Mouse (Mus musculus): Measurements from ENCODE around the gene Micall2.
"Not testable (repeated sequence)": the region's sequence is repeated elsewhere in the genome, so short reads cannot be mapped to it uniquely, and the experiment has no call there.

Micall2 gene

DNA sequence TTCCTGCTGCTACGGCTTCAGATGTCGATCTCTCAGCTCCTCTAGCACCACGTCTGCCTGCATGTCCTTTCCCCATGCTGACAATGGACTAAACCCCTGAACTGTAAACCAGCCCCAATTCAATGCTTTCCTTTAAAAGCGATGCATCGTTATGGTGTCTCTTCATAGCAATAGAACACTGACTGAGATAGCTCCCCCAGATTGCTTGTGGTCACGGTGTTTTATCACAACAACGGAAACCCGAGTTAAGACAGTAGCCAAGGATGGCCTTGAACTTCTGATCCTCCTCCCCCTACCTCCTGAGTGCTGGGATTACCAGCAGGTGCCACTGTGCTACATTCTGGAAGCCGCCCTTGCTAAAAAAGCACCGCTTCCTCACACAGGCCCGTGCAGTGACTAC, 8.9 kb downstream of the Micall2 start:
- no peak for DNase-seq

DNA sequence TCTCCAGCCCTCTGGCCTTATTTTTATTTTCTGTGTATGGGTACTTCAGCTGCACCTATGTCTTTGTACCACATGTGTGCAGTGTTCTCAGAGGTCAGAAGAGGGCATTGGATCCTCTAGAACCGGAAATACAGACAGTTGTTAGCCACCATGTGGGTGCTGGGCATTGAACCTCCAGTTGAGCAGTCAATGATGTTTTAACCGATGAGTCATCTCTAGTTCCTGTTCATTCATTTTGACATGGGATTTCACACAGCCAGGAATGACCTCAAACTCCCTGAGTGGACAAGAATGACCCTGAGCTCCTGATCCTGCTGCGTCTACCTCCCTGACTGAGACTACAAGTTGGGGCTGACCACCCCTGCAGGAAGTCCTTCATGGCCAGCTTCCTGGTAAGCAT, 9.9 kb downstream of the Micall2 start:
- no peak for DNase-seq

DNA sequence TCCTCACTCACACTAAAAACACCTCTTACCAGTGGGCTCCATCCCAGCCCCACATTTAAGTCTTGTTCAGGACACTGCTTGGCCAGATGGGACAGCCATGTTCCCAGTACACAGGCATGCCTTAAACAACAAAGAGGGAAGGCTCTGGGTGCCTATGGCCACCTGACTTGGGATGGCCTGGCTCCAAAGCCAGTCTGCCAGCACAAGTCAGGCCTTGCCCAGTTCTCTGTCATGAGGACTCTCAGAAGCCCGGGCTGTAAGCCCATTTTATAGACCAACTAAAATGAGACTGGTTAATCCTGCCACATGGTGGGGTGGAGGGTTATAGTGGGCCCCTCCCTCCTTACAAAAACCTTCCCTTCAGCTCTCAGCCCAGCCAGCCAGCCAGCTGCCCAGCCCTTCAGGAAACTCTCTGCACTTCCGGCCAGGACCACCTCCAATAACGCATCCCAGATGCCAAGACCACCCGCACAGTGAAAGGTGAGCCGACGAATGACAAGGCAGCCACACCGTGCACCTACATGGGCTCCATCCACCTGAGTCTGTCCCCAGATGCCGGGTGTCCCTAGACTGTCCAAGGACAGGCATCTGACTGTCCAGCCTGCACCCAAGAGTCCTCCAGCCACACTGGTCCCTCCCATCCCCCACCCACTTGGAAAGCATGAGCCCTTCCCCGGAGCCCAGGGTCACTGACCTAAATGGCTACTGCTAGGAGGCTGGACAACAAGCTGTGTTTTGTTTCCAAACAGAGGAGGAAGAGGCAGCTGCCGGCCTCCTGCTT, 11.6 kb downstream of the Micall2 start:
- no peak for DNase-seq

DNA sequence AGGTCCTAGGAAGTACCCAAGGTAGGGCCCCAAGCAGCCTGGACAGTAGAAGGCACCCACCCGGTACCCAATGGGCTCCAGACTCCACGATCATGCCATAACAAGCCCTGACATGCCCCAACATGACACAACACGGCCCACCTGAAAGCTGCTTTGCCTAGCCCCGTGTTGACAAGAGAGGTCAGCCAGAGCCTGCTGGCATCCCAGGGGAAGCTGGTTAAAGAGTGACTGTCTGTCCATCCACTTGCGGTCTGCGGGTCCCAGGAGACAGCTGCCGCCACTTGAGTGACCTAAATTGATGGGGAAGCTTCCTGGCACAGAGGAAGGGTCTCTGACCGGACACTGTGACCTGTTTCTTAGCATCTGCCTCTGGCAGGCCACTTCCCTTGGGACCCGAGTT, 13.0 kb downstream of the Micall2 start:
- DNase-seq: no peak

DNA sequence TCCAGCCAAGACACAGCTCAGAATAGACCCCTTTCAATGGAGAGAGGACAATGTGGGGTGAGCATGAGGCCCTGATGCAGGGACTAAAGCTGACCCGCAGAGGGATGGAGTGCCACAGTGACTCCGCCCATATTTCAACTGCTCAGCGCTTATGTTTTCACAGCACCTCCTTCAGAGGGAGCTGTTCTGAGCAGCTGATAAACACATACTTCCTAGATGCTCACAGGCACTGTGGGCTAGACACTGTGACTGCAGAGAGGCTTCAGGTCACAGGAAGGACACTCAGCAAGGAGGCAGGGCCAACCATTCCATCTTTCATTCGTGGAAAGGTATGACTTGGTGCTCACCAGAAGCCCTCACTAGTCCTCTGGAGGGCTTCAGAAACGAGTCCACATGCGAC, 13.4 kb downstream of the Micall2 start:
- no peak for DNase-seq

DNA sequence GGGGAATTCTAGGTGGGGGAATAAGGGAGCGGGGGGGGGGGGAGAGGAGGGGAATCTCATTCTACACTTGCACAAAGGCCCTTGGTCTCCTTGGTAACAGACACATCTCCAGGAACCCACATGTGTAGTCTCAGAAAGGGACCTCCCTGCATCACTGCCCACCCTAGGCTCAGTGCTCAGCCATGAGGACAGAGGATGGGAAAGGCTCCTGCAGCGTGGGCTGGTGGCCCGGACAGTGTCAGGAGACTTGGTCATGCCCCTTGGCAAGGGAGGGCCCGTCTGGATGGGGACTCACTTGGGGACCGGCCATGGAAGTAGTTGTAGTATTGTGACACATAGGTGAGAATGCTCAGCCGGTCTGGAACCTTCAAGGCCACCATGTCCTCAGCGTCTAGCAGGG, 17.2 kb downstream of the Micall2 start:
- no peak for DNase-seq

DNA sequence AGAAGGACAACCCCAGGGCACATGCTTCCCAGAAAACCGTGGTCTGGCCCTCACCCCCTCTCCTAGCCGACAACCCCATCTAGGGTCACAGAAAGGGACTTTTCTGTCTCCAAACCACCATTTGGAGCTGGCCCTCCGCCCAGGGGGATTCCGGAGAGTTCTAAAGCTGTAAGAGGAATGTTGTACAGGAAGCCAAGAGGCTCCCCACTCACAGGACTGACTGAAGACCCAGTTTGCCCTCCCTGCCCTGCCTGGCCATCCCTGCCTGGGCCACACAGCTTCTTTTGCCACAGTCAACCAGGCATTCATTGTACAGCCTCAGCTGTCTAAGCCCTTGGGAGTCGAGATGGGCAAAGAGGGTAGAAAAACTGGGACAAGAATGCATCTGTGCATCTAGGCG, 17.6 kb downstream of the Micall2 start:
- DNase-seq: no peak

DNA sequence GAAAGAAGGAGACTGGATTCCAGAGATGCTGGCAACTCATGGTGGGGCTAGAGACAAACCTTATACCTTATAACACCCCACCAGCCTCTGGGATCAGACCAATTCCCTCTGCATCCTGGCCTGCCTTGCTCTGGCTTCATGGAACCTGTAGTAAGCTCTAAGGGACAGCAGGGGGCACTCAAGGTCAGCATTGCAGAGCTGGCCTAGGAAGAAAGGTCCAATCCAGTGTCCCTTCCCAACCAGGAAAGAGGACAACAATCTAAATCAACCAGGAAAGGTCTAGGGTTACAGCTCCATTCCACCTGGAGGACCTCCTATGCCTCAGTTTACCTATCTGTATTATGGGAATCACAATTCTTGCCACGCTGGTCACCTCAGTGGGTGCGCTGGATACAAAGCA, 18.4 kb downstream of the Micall2 start:
- peak; percentile 68 for DNase-seq

DNA sequence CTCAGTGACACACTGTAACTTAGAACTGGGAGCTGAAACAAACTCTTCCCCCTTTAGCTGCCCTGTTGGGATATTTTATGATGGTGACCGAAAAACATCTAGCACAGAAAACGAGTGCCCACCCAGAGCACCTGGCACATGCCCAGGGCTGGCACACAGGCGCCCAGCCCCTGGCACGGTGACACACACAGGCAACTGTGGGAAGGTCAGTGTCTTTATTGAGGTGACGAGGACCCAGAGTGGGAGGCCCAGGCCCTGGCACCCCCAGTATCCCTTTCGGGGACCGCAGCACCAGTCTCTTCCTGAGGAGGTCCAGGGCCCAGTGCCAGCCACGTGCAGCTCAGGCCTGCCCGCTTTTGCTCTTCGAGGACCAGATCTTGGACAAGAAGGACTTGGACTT, 29.6 kb downstream of the Micall2 start:
- no peak for DNase-seq

DNA sequence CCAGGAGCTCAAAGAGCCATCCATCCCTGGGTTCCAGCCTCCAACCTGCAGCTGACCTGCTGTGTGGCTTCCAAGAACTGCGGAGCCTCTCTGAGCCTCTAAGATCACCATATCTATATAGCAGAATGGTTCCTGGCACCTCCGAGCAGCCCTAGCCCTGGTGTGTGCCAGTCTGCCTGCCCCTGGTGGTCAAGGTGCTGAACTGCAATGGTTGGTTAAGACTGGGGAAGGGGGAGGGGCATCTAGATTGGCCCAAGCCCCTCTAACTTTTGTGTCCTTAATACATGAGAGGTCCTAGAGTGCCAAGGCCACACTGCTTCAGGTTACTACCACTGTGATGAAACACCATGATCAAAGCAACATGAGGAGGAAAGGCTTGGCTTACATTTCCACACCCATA, 33.2 kb downstream of the Micall2 start:
- DNase-seq: no peak

DNA sequence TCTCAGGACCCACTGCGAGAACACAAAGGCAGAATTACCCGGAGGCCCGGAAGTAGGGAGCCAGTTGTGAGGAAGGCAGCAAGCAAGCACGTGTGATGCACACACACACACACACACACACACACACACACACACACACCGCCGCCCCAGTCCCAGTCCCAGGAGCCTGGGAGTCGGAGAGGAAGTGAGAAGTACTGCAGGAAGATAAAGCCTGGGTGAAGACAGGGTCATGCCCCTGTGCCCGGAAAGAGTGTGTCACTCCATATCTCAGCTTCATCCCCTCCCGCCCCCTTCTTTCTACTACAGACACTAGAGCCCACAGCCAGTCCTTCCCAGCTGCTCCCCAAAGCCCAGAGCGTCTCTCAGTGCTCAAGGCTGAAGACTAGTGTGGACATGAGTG, 33.9 kb downstream of the Micall2 start:
- no peak for DNase-seq

DNA sequence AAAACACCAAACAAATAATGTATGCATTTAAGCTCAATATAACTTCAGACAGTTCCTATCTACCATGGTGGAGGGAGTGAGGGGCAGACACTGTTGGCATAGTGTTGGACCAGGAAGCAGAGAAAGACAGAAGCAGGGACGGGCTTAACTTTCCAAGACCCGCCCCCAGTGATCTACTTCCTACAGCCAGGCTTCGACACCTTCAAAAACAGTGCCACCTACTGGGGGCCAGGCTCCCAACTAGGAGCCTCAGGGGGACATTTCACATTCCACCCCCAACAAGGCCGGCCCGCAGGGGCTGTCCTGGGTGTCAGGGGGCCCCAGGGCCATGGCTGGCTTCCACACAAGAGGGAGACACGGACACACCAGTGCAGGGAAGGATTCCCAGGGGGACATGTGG, 39.2 kb downstream of the Micall2 start:
- no peak for DNase-seq

DNA sequence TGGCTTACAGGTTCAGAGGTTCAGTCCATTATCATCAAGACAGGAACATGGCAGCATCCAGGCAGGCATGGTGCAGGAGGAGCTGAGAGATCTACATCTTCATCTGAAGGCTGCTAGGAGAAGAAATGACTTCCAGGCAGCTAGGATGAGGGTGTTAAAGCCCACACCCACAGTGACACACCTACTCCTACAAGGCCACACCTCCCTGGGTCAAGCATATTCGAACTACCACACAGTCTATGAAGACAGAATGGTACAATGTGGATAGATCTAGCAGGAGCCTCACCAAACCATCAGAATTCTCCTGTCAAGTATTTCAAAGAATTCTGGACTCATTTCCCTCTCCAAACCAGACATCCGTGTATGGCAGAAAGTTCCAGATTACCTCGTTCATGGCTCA, 40.3 kb downstream of the Micall2 start:
- not testable (repeated sequence) for DNase-seq

DNA sequence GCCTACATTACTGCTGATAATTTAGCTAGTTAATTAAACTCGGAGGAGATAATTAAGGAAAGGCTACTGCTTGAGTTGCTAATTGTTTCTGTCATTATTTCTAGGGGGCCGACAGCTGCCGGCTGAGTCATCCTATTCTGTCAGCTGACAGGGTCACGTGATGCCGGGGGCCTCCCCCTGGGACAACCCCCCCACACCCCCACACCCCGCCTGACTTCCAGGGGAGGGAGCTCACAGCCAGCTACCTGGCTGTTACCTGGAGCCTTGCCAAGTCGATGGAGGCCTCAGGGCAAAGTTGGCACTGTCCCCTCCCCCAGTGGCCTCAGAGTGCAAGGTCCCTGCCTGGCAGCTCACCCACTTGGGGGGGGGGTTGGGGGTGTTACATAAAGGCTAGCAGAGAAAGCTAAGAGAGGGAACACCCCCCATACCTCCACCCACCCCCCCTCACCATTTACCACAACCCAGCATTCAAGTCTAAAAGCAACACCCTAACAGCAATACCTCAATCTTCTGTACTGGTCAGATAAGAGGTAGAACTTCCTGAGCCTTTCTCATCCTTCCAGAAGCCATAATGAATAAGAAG, 41.1 kb downstream of the Micall2 start:
- DNase-seq: peak; percentile 64

DNA sequence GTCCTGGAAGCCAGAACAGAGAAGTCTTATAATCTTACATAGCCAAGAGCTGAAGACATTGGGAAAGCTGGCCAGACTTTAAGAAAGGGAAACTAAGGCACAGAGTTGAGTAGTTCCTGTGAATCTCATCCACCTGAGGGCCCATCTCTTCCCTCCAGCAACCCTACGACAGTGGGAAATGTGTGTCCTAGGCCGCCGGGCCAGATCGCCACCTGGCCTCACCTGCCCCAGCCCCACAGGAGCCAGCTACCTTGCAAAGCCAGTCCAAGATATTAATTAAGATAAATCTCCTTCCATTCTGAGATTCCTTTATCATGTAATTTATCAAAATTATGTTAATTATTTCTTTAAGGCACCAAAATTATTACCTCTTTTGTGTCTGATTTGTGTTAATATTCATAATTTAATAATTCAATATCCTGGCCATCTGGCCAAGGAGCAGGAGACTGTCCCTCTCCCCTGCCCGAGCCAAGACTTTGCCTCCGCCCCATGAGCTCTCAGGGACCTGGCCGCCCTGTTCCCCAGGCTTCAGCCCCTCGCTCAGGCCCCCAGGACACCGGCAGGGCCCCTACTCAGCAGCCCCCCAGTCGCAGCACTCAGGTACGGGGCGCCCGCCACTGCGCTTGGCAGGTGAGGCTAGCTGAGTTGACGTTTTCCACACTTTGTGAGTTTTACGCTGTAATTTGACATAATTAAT, 41.7 kb downstream of the Micall2 start:
- DNase-seq: no peak

DNA sequence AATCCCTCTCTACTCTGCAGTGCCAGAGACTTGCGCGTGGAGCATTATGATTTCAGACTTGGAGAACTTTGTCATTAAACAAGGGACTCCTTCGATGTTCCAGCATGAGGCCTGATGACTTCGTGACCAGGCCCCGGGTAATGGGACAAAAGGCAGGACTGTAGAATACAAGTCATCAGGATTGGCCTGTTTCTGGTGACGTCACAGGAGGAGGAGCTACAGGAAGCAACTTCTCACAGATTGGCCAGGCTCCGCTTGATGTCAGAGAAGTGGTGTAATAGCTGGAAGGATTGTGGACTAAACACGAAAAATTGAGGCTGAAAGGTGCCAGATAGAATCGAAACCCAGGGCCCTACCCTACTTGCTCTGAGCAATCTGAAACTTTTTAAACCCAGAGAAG, 45.3 kb downstream of the Micall2 start:
- DNase-seq: no peak

DNA sequence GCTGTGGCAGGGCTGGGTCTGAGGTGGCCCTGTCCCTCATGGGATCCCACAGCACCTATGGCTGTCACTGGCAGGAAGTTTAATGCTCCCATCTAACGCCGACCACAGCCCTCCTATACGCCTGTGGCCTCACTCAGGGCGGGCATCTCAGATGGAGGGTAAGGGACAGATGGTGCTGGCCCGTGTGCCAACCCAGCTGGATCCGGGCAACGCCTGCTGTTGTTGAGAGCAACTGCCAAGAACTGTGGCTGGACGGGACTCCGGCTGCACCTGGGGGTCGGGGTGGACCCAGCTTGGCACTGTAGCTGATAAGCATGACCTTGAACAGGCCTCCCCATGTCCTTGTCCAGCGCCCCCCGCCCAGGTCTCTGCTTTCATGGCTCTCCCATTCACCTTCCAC, 47.8 kb downstream of the Micall2 start:
- DNase-seq: peak; percentile 74

DNA sequence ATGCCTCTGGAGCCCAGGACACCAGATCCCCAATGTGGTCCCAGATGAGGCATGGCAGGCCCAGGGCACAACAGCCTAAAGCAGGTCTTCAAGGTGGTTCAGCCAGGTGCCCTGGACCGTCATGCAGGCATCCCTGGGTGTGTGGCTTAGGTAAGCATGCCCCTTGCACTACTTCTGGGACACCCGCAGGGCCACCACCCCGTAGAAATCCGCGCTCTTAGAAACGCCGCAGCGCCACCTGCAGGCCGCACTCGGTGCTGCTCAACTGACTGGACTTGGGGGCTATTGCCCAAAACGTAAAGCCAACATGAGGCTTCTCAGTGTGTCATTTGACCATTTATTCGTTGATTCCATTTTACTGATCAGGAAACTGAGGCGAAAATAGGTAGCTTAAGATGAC, 48.5 kb downstream of the Micall2 start:
- DNase-seq: no peak

DNA sequence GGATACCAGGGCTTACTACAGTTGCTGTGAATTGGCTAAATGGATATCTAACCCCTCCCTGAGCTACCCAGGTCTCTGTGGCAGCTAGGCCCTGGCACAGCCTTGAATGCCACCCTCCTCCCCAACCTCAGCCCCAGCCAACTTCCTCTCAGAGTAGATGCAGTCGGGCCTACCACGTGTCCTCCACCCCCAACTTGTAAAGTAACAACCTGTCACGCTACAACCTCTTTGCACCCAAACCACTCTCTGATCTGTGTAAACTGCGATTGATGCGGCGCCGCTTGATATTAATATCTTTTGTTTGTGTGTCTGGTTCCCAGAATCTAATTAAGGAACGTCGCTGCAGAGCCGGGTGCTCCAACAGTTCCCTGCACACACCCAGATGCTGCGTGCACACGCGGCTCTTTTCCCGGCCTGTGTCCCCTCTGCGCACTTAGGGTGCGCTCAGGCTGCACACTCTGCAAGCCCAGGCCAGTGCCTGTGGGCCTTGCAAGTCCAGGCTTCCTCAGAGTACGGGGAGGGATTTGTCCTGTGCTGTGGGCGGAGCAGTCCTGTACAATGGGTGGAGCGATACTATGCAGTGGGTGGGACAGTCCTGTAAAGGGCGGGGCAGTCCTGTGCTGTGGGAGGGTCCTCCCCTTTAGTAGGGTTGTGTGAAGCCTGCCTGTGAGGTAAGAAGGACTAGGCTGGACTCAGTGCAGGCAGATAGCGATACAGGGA, 49.4 kb downstream of the Micall2 start:
- DNase-seq: no peak

DNA sequence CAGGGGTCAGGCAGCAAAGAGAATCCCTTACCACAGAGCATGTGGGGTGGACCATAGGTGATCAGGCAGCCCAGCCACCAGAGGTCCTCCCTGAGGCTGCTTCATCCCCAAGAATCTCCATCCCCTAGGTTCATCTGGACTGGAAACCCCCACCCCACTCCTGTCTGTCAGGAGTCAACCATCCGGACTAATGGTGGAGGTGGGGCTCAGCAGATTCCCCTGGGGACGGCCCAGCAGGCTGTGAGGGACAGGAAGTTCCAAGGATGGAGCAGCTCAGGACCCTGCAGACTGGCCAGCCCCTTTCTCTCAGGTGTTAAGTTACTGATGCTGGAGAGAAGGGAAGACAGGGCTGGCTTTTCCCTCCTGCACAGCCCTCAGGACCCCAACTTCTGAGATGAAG, 52.9 kb downstream of the Micall2 start:
- DNase-seq: no peak

DNA sequence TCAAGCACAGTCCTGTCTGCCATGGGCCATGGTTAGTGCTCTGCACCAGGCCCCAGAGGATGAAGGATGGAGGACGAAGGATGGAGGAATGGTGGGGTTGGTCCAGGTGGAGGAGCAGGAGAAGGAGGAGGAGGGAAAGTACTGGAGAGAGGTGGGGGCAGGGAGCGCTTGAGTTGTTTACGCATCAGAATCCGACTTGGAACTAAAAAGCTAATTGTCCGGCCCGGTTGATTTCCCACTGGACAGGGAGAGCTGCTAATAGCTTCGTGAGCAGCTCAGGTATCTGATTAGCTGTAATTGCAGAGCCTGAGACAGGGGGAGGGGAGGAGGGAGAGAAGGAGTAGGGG, 53.5 kb downstream of the Micall2 start:
- DNase-seq: no peak

DNA sequence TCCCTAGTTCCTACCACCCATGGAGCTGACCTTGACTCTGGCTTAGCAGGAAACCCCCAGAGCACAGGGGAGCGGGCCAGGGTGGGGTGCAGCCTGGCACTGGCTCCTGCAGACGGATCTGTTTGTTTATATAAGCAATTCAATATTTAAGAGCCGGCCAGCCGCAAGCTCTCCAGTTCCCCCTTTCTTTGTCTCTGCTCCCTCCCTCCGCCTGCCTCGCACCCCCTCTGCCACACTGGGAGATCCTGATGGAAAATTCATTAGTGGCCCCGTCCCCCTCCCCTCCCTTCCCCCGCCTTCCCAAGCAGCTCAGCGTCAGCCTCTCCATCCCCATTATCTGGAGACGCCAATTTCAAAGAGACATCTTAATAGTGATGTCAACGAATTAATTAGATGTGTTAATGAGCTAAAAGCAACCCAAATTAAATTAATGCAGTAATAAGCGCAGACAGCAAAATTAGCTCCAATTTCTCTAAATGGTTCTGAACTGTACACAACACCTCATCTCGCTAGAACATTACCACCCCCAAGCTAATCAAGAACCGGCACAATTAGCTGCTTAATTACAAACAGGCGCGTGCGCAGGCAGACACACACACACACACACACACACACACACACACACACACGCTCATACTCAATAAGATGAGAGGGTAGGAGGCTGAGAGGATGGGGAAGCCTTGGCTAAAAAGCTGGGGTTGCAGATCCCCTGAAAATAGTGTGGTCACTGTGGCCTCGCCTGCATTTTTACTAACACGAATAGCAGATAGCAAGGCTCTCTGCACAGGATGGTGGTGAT, 54.1 kb downstream of the Micall2 start:
- no peak for DNase-seq

DNA sequence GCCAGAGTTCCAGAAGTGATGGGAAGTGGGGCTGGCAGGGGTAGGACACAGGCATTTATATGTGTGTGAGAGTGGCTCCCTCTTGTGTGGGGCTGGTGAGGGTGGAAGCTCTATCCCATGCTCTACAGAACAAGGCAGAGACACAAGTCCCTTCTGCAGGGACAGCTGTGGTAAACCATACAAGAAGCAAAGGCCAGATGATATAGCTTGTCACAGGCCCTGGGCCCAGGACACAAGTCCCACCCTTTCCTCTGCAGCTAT, 60.5 kb downstream of the Micall2 start:
- DNase-seq: no peak
